Mouse (Mus musculus): Measurements from ENCODE around the gene Fam71a. TPM values are rescaled to one million over a fixed set of nuclear protein-coding genes. Genes with fewer than 3 reads are reported as not detected.

Fam71a gene
- not detected for polyA plus RNA-seq (2014; fragmentation: Illumina TruSeq; extraction: RNeasy Lipid Tissue Mini Kit (QIAGEN cat#74804); ENCODE audit: insufficient read depth, low read depth, low replicate concordance)

GRCm38 (mm10) chr1:191164717-191165116 is at the start of gene Fam71a:
Gene Fam71a, minus strand, starts transcription at chr1:191164817.

Other genes with a start within 250 kb of the Fam71a start
- gene Angel2, start 239.7 kb downstream of the Fam71a start, polyA plus RNA-seq (2014; fragmentation: Illumina TruSeq; extraction: RNeasy Lipid Tissue Mini Kit (QIAGEN cat#74804); ENCODE audit: insufficient read depth, low read depth, low replicate concordance), result 17.1 TPM
- 0.06 TPM for gene Vash2, start 185.5 kb downstream of the Fam71a start, polyA plus RNA-seq (2014; fragmentation: Illumina TruSeq; extraction: RNeasy Lipid Tissue Mini Kit (QIAGEN cat#74804); ENCODE audit: insufficient read depth, low read depth, low replicate concordance)
- gene Flvcr1, start 138.7 kb downstream of the Fam71a start, polyA plus RNA-seq (2014; fragmentation: Illumina TruSeq; extraction: RNeasy Lipid Tissue Mini Kit (QIAGEN cat#74804); ENCODE audit: insufficient read depth, low read depth, low replicate concordance), result 8.9 TPM
- not detected for gene Spata45, start 128.2 kb downstream of the Fam71a start, polyA plus RNA-seq (2014; fragmentation: Illumina TruSeq; extraction: RNeasy Lipid Tissue Mini Kit (QIAGEN cat#74804); ENCODE audit: insufficient read depth, low read depth, low replicate concordance)
- gene Tatdn3, start 101.9 kb downstream of the Fam71a start, polyA plus RNA-seq (2014; fragmentation: Illumina TruSeq; extraction: RNeasy Lipid Tissue Mini Kit (QIAGEN cat#74804); ENCODE audit: insufficient read depth, low read depth, low replicate concordance), result 10.0 TPM
- 0.44 TPM for gene Nsl1, start 101.8 kb downstream of the Fam71a start, polyA plus RNA-seq (2014; fragmentation: Illumina TruSeq; extraction: RNeasy Lipid Tissue Mini Kit (QIAGEN cat#74804); ENCODE audit: insufficient read depth, low read depth, low replicate concordance)
- gene Batf3, start 67.0 kb downstream of the Fam71a start, polyA plus RNA-seq (2014; fragmentation: Illumina TruSeq; extraction: RNeasy Lipid Tissue Mini Kit (QIAGEN cat#74804); ENCODE audit: insufficient read depth, low read depth, low replicate concordance), result 5.5 TPM
- 12.8 TPM for gene Atf3, start 53.2 kb upstream of the Fam71a start, polyA plus RNA-seq (2014; fragmentation: Illumina TruSeq; extraction: RNeasy Lipid Tissue Mini Kit (QIAGEN cat#74804); ENCODE audit: insufficient read depth, low read depth, low replicate concordance)
- gene Nenf, start 153.4 kb upstream of the Fam71a start, polyA plus RNA-seq (2014; fragmentation: Illumina TruSeq; extraction: RNeasy Lipid Tissue Mini Kit (QIAGEN cat#74804); ENCODE audit: insufficient read depth, low read depth, low replicate concordance), result 179 TPM
- 6.4 TPM for gene Tmem206, start 161.1 kb upstream of the Fam71a start, polyA plus RNA-seq (2014; fragmentation: Illumina TruSeq; extraction: RNeasy Lipid Tissue Mini Kit (QIAGEN cat#74804); ENCODE audit: insufficient read depth, low read depth, low replicate concordance)
- gene Ppp2r5a, start 238.5 kb upstream of the Fam71a start, polyA plus RNA-seq (2014; fragmentation: Illumina TruSeq; extraction: RNeasy Lipid Tissue Mini Kit (QIAGEN cat#74804); ENCODE audit: insufficient read depth, low read depth, low replicate concordance), result 91.3 TPM